Mouse (Mus musculus) MEL (cell line): ENCODE data around the gene Bricd5. TPM values are rescaled to one million over a fixed set of nuclear protein-coding genes. Genes with fewer than 3 reads are reported as not detected.
A peak's percentile ranks its signal among the peaks of the same experiment; 100 is the strongest.

Experiments
- DNase-seq: peaks from one replicate; pipeline ENCODE4 v3.0.0; 2011; ENCODE audit warnings: low read depth, low spot score
- H3K27ac ChIP-seq: 2 replicates; pipeline ENCODE4 v1.5.1; 2012; ENCODE audit warnings: low read depth, mild to moderate bottlenecking, control low read depth, low read length, moderate library complexity; ENCODE audit not compliant: control insufficient read depth
- H3K27me3 ChIP-seq, 2 experiments: fragments of 150-350 bp in 1 of 2; sonication (generic) in 1 of 2; 2 replicates each; pipeline ENCODE4 v1.6.1; 2012; ENCODE audit warnings: low read length in 2 of 2, mild to moderate bottlenecking in 2 of 2, improper control_type of control experiment in 1 of 2, moderate library complexity in 1 of 2; ENCODE audit not compliant: insufficient read depth in 2 of 2, control insufficient read depth in 1 of 2
- H3K36me3 ChIP-seq, 2 experiments: 2 replicates each; pipeline ENCODE4 v1.6.1; 2012 to 2014; ENCODE audit warnings: low read length in 2 of 2, improper control_type of control experiment in 1 of 2, inconsistent platforms in 1 of 2, mild to moderate bottlenecking in 1 of 2; ENCODE audit not compliant: insufficient read depth in 2 of 2, control insufficient read depth in 1 of 2
- H3K4me1 ChIP-seq, 2 experiments: fragments of 150-350 bp in 1 of 2; sonication (generic) in 1 of 2; 2 replicates each; pipeline ENCODE4 v1.6.1; 2012; ENCODE audit warnings: low read length in 2 of 2, improper control_type of control experiment in 1 of 2, mild to moderate bottlenecking in 1 of 2; ENCODE audit not compliant: insufficient read depth in 2 of 2, control insufficient read depth in 1 of 2
- H3K4me3 ChIP-seq, 2 experiments: fragments of 150-350 bp in 1 of 2; sonication (generic) in 1 of 2; 2 replicates each; pipeline ENCODE4 v1.5.1; 2012; ENCODE audit warnings: low read depth in 2 of 2, low read length in 2 of 2, mild to moderate bottlenecking in 2 of 2, moderate library complexity in 2 of 2, control low read depth in 1 of 2, improper control_type of control experiment in 1 of 2; ENCODE audit not compliant: control insufficient read depth in 1 of 2, insufficient read depth in 1 of 2
- H3K79me2 ChIP-seq: 2 replicates; pipeline ENCODE4 v1.6.1; 2012; ENCODE audit warnings: mild to moderate bottlenecking, low read length, moderate library complexity; ENCODE audit not compliant: control insufficient read depth, poor library complexity, insufficient read depth
- H3K9ac ChIP-seq: 2 replicates; pipeline ENCODE4 v1.6.1; 2012; ENCODE audit warnings: low read depth, mild to moderate bottlenecking, control low read depth, low read length, moderate library complexity; ENCODE audit not compliant: control insufficient read depth, poor library complexity, severe bottlenecking
- H3K9me3 ChIP-seq: fragments of 150-350 bp; sonication (generic); replicated peaks from 2 replicates; pipeline ENCODE4 v1.6.1; 2012; ENCODE audit warnings: mild to moderate bottlenecking, low read length, improper control_type of control experiment, moderate library complexity; ENCODE audit not compliant: insufficient read depth
- CHD1 ChIP-seq: IDR thresholded peaks from 2 replicates; pipeline ENCODE4 v1.6.1; 2012; ENCODE audit warnings: low read depth, mild to moderate bottlenecking, inconsistent platforms, low read length, improper control_type of control experiment
- CHD2 ChIP-seq: IDR thresholded peaks from 2 replicates; pipeline ENCODE4 v1.6.1; 2011; ENCODE audit warnings: low read length, improper control_type of control experiment
- ELF1 ChIP-seq: IDR thresholded peaks from 2 replicates; pipeline ENCODE4 v1.6.1; 2014; ENCODE audit warnings: low read depth, mild to moderate bottlenecking, inconsistent platforms, low read length, improper control_type of control experiment, moderate library complexity
- EP300 ChIP-seq, 2 experiments: IDR thresholded peaks; 2 replicates each; pipeline ENCODE4 v1.6.1; 2011; ENCODE audit warnings: improper control_type of control experiment in 2 of 2, low read length in 2 of 2, low read depth in 1 of 2, mild to moderate bottlenecking in 1 of 2
- GABPA ChIP-seq: IDR thresholded peaks from 2 replicates; pipeline ENCODE4 v1.6.1; 2012; ENCODE audit warnings: low read depth, mild to moderate bottlenecking, inconsistent platforms, low read length, improper control_type of control experiment, moderate library complexity
- HCFC1 ChIP-seq: IDR thresholded peaks from 2 replicates; pipeline ENCODE4 v1.6.1; 2012; ENCODE audit warnings: low read depth, mild to moderate bottlenecking, inconsistent platforms, low read length, improper control_type of control experiment, moderate library complexity
- MAX ChIP-seq: IDR thresholded peaks from 2 replicates; pipeline ENCODE4 v1.6.1; 2011; ENCODE audit warnings: low read length, improper control_type of control experiment
- MAZ ChIP-seq: IDR thresholded peaks from 2 replicates; pipeline ENCODE4 v1.6.1; 2012; ENCODE audit warnings: low read depth, mild to moderate bottlenecking, inconsistent platforms, low read length, improper control_type of control experiment
- MXI1 ChIP-seq: IDR thresholded peaks from 2 replicates; pipeline ENCODE4 v1.6.1; 2011; ENCODE audit warnings: mild to moderate bottlenecking, low read depth, low read length, improper control_type of control experiment
- MYC ChIP-seq: IDR thresholded peaks from 2 replicates; pipeline ENCODE4 v1.6.1; 2011; ENCODE audit warnings: low read depth, mild to moderate bottlenecking, low read length, improper control_type of control experiment, moderate library complexity
- NELFE ChIP-seq: IDR thresholded peaks from 2 replicates; pipeline ENCODE4 v1.6.1; 2011; ENCODE audit warnings: low read depth, low read length, improper control_type of control experiment
- POLR2A ChIP-seq, 2 experiments: IDR thresholded peaks; 2 replicates each; pipeline ENCODE4 v1.6.1; 2011 to 2012; ENCODE audit warnings: low read length in 2 of 2, mild to moderate bottlenecking in 2 of 2, control low read depth in 1 of 2, improper control_type of control experiment in 1 of 2, low read depth in 1 of 2, moderate library complexity in 1 of 2; ENCODE audit not compliant: control insufficient read depth in 1 of 2, insufficient read depth in 1 of 2, poor library complexity in 1 of 2
- POLR2AphosphoS2 ChIP-seq: IDR thresholded peaks from 2 replicates; pipeline ENCODE4 v1.6.1; 2011; ENCODE audit warnings: low read length, improper control_type of control experiment
- TBP ChIP-seq: IDR thresholded peaks from 2 replicates; pipeline ENCODE4 v1.8.0; 2011; ENCODE audit warnings: low read depth, low read length, improper control_type of control experiment
- TCF12 ChIP-seq: IDR thresholded peaks from 2 replicates; pipeline ENCODE4 v1.6.1; 2014; ENCODE audit warnings: low read depth, mild to moderate bottlenecking, inconsistent platforms, low read length, improper control_type of control experiment, moderate library complexity
- USF2 ChIP-seq, 2 experiments: IDR thresholded peaks; 2 replicates each; pipeline ENCODE4 v1.6.1; 2011 to 2012; ENCODE audit warnings: improper control_type of control experiment in 2 of 2, low read length in 2 of 2, borderline replicate concordance in 1 of 2, inconsistent platforms in 1 of 2, low read depth in 1 of 2, mild to moderate bottlenecking in 1 of 2; ENCODE audit not compliant: insufficient read depth in 1 of 2
- ZKSCAN1 ChIP-seq: IDR thresholded peaks from 2 replicates; pipeline ENCODE4 v1.6.1; 2012; ENCODE audit warnings: low read depth, mild to moderate bottlenecking, inconsistent platforms, low read length, improper control_type of control experiment, moderate library complexity
- ZMIZ1 ChIP-seq: IDR thresholded peaks from 2 replicates; pipeline ENCODE4 v1.6.1; 2012; ENCODE audit warnings: low read depth, mild to moderate bottlenecking, inconsistent platforms, low read length, improper control_type of control experiment, moderate library complexity
- polyA plus RNA-seq, 2 experiments: library from polyadenylated mRNA; stranded (reverse) in 1 of 2; unstranded in 1 of 2; fragments of >175 nt in 1 of 2; fragments of >200 nt in 1 of 2; gene quantifications; 2 replicates each; pipeline versions ENCODE4 v1.2.1 to v1.2.4; 2012; ENCODE audit warnings: low replicate concordance in 2 of 2, low read depth in 1 of 2; ENCODE audit not compliant: insufficient read length in 2 of 2, insufficient read depth in 1 of 2, missing spikeins in 1 of 2
- total RNA-seq: library from RNA; depleted of rRNA; stranded (reverse); fragments of 300-350 nt; gene quantifications from 2 replicates; pipeline ENCODE4 v1.2.3, GENCODE M21; 2012

Gene Bricd5
- total and polyA plus RNA-seq, 3 experiments, result 0.82 to 2.0 TPM; not detected in 1

GRCm38 (mm10) chr17:24426471-24427169 lies 47.1 kb upstream of the Bricd5 start, which contains the start of gene Eci1 (continued):
- TF ChIP-seq USF2 (IDR thresholded peaks at IDR 0.05; ENCODE audit: borderline replicate concordance in 1 of 2, insufficient read depth in 1 of 2, low read depth in 1 of 2, low read length in 2 of 2) (no peak), CHD1 (0 out of 2 replicates have a peak, but pooled peaks have one; percentile 25), EP300 (IDR thresholded peaks at IDR 0.05; ENCODE audit: low read depth in 1 of 2, low read length in 2 of 2) (peak in 1 of 2 experiments; percentile 27; a peak in 1 of 4 replicates), NELFE (peak; percentile 91), TCF12 (peak; percentile 57; the same call in 1 of the 2 replicates), MAZ (peak; percentile 64; the same call in 1 of the 2 replicates), MYC (peak; percentile 48), ZKSCAN1 (peak; percentile 76), HCFC1 (peak; percentile 63), ZMIZ1 (peak; percentile 93), MXI1 (peak; percentile 81)

GRCm38 (mm10) chr17:24427170-24427557 lies 46.5 kb upstream of the Bricd5 start:
- H3K27ac ChIP-seq, result peak overlapping the region; percentile 52
- H3K9ac ChIP-seq, result peak overlapping the region; percentile 80
- no peaks in the 10 kb centered on the region for H3K27me3 ChIP-seq
- peak; percentile 59 for DNase-seq
- H3K9me3 ChIP-seq, result no peaks in the 10 kb centered on the region
- peaks cover 3 to 5% of the 10 kb centered on the region in 2 experiments; a peak in 2 of 4 replicates for H3K4me1 ChIP-seq
- H3K36me3 ChIP-seq, result peaks cover 6 to 12% of the 10 kb centered on the region in 2 experiments; a peak in 3 of 4 replicates
- H3K4me3 ChIP-seq, result peak overlapping the region; percentile 59 to 77
- no peak for TF ChIP-seq CHD2
- TF ChIP-seq TCF12, result no peak
- TF ChIP-seq MAX, result peak; percentile 70
- no peak for TF ChIP-seq CHD1
- no peak for TF ChIP-seq POLR2AphosphoS2
- no peak for TF ChIP-seq ELF1
- TF ChIP-seq POLR2A (IDR thresholded peaks at IDR 0.05; ENCODE audit: control insufficient read depth in 1 of 2, insufficient read depth in 1 of 2, low read depth in 1 of 2, low read length in 2 of 2, poor library complexity in 1 of 2), result no peak
- peak; percentile 78; the same call in 1 of the 2 replicates for TF ChIP-seq MXI1
- no peak for TF ChIP-seq GABPA
- TF ChIP-seq TBP, result peak; percentile 8; the same call in 1 of the 2 replicates
- TF ChIP-seq MYC, result peak; percentile 54; the same call in 1 of the 2 replicates
- TF ChIP-seq, all 39 proteins: peak for 4
- peaks cover 11% of the 10 kb centered on the region for H3K79me2 ChIP-seq
